In genomic region chr16:78371491-78372046, GRCm38 (mm10) we compare ENCODE assay signal across 15 mouse cellular contexts. TPM values are rescaled to one million over a fixed set of nuclear protein-coding genes. Genes with fewer than 3 reads are reported as not detected.
A peak's percentile ranks its signal among the peaks of the same experiment; 100 is the strongest.
DNase-seq lines count a peak whose midpoint lies in the region; ATAC-seq and TF ChIP-seq lines count a peak whose summit lies in the region.
"Had no signal": no experiment of that assay in that cellular context is flagged by ENCODE, and none has a peak within 500 bp of the region (broad histone marks: within the 10 kb centered on the region; RNA-seq: fewer than 3 reads in every experiment).

No protein-coding gene starts in this region.

- no peak overlapping the region for H3K9ac ChIP-seq in kidney, embryonic 14.5 days (ENCODE audit: low read depth, low read length)
- H3K9ac ChIP-seq in CH12.LX (ENCODE audit: insufficient read depth, low read depth): no peak overlapping the region
- H3K9ac ChIP-seq in lung, postnatal 0 days (replicated peaks; ENCODE audit: low read depth): no peak overlapping the region
- H3K9ac ChIP-seq: embryonic facial prominence, embryonic 13.5 days; hindbrain, embryonic 15.5 days; limb, embryonic 15.5 days had no signal

- H3K36me3 ChIP-seq in kidney, embryonic 14.5 days (ENCODE audit: control insufficient read depth, insufficient read depth, low read length): peaks cover 50% of the 10 kb centered on the region
- H3K36me3 ChIP-seq in CH12.LX (replicated peaks in 1 of 2; ENCODE audit: control insufficient read depth in 1 of 2, insufficient read depth in 1 of 2, low read length in 1 of 2): peaks cover 41 to 60% of the 10 kb centered on the region in 2 experiments
- H3K36me3 ChIP-seq in lung, postnatal 0 days (ENCODE audit: insufficient read depth, low read length): peaks cover 10% of the 10 kb centered on the region; the same call in 1 of the 2 replicates

- no peak overlapping the region for H3K4me2 ChIP-seq in kidney, embryonic 14.5 days (replicated peaks; ENCODE audit: low read depth, low read length)
- no peak overlapping the region for H3K4me2 ChIP-seq in CH12.LX (ENCODE audit: insufficient read depth, low read depth, poor library complexity, severe bottlenecking)
- H3K4me2 ChIP-seq in lung, postnatal 0 days (replicated peaks; ENCODE audit: low read depth, low read length): no peak overlapping the region
- H3K4me2 ChIP-seq: embryonic facial prominence, embryonic 13.5 days; hindbrain, embryonic 15.5 days; limb, embryonic 15.5 days had no signal

- H3K4me3 ChIP-seq in kidney, embryonic 14.5 days (ENCODE audit: low read length): no peak overlapping the region
- H3K4me3 ChIP-seq in CH12.LX (replicated peaks in 1 of 3; ENCODE audit: low read depth in 2 of 3, low read length in 2 of 3, poor library complexity in 1 of 3): no peak overlapping the region
- no peak overlapping the region for H3K4me3 ChIP-seq in lung, postnatal 0 days (ENCODE audit: low read depth, low read length)
- H3K4me3 ChIP-seq: embryonic facial prominence, embryonic 13.5 days; forebrain, embryonic 10.5 days; hindbrain, embryonic 15.5 days; limb, embryonic 15.5 days had no signal

- TF ChIP-seq POLR2A in CH12.LX (IDR thresholded peaks at IDR 0.05; ENCODE audit: low read depth, low read length): 0 out of 2 replicates have a peak, but pooled peaks have one; percentile 17

- H3K9me3 ChIP-seq in kidney, embryonic 14.5 days (ENCODE audit: control insufficient read depth, low read length): no peaks in the 10 kb centered on the region
- no peaks in the 10 kb centered on the region for H3K9me3 ChIP-seq in CH12.LX (replicated peaks; ENCODE audit: low read length)
- no peaks in the 10 kb centered on the region for H3K9me3 ChIP-seq in lung, postnatal 0 days (ENCODE audit: low read length)
- H3K9me3 ChIP-seq: embryonic facial prominence, embryonic 13.5 days; forebrain, embryonic 10.5 days; hindbrain, embryonic 15.5 days; limb, embryonic 15.5 days had no signal

- peak; percentile 7 to 13 for DNase-seq in kidney, adult 8-10 months
- DNase-seq in CH12.LX (ENCODE audit: extremely low read depth): no peak
- DNase-seq in adrenal gland, adult 8-10 months: peak; percentile 55
- peak; percentile 49 for DNase-seq in lung, postnatal 0 days (ENCODE audit: low spot score)
- no peak for DNase-seq in spleen, postnatal 14 days (ENCODE audit: low spot score in 2 of 2)
- no peak for DNase-seq in cerebellum, postnatal 36 days
- DNase-seq: B cell, adult 2 months; heart, adult 11 months; retina, postnatal 1 day; thymus, postnatal 4 days had no signal

- H3K4me1 ChIP-seq in kidney, embryonic 14.5 days (ENCODE audit: control insufficient read depth, insufficient read depth, low read length): peaks cover 11% of the 10 kb centered on the region; the same call in 1 of the 2 replicates
- H3K4me1 ChIP-seq in CH12.LX (ENCODE audit: control insufficient read depth in 1 of 2, insufficient read depth in 2 of 2): peaks cover 2 to 40% of the 10 kb centered on the region in 2 experiments; a peak in 3 of 4 replicates
- no peaks in the 10 kb centered on the region; the same call in 1 of the 2 replicates for H3K4me1 ChIP-seq in lung, postnatal 0 days (ENCODE audit: insufficient read depth, low read depth, low read length)

- in situ Hi-C loops in CH12.LX (cut with MboI; ENCODE audit: low pct_ligation_motif_present, low pct_unique_long_range_greater_than_20kb, low sequenced_read_pairs): no loop called here

- dilution Hi-C loops in CH12.LX (cut with MboI; ENCODE audit: extremely low pct_ligation_motif_present, extremely low pct_unique_long_range_greater_than_20kb, low sequenced_read_pairs): no loop called here

- H3K27me3 ChIP-seq in kidney, embryonic 14.5 days (ENCODE audit: control insufficient read depth, insufficient read depth, low read length): no peaks in the 10 kb centered on the region
- no peaks in the 10 kb centered on the region for H3K27me3 ChIP-seq in CH12.LX (replicated peaks)
- no peaks in the 10 kb centered on the region for H3K27me3 ChIP-seq in lung, postnatal 0 days (replicated peaks; ENCODE audit: insufficient read depth, low read length)
- H3K27me3 ChIP-seq: embryonic facial prominence, embryonic 13.5 days; hindbrain, embryonic 15.5 days; limb, embryonic 15.5 days had no signal

- no peak for ATAC-seq in kidney, embryonic 14.5 days (ENCODE audit: low FRiP score, low TSS enrichment)
- no peak for ATAC-seq in lung, postnatal 0 days

- H3K79me2 ChIP-seq in CH12.LX (replicated peaks; ENCODE audit: control insufficient read depth, extremely low read depth, insufficient read depth, poor library complexity, severe bottlenecking): peaks cover 61% of the 10 kb centered on the region

- TF ChIP-seq CTCF in CH12.LX (conservative IDR thresholded peaks at IDR 0.05 in 1 of 2, IDR thresholded peaks at IDR 0.05 in 1 of 2; ENCODE audit: low read depth in 2 of 2, low read length in 2 of 2): no peak
- TF ChIP-seq CTCF in lung, postnatal 0 days (IDR thresholded peaks at IDR 0.05): no peak

- H3K27ac ChIP-seq in kidney, embryonic 14.5 days (ENCODE audit: low read depth, low read length): no peak overlapping the region
- H3K27ac ChIP-seq in CH12.LX (ENCODE audit: insufficient read depth, low read depth): no peak overlapping the region
- H3K27ac ChIP-seq in lung, postnatal 0 days (ENCODE audit: low read length): no peak overlapping the region
- H3K27ac ChIP-seq: embryonic facial prominence, embryonic 13.5 days; forebrain, embryonic 10.5 days; hindbrain, embryonic 15.5 days; limb, embryonic 15.5 days had no signal

- 71% methylated on average over 7 of the region's 7 CpGs for WGBS in kidney, embryonic 14.5 days
- WGBS in lung, postnatal 0 days: 37% methylated on average over 7 of the region's 7 CpGs

- TF ChIP-seq EP300 in CH12.LX (IDR thresholded peaks at IDR 0.05; ENCODE audit: low read length): no peak
- TF ChIP-seq EP300 in lung, postnatal 0 days (IDR thresholded peaks at IDR 0.05): no peak

- no peak for TF ChIP-seq RAD21 in CH12.LX (IDR thresholded peaks at IDR 0.05; ENCODE audit: low read depth, low read length)

TF ChIP-seq in CH12.LX, 34 proteins besides CTCF, POLR2A, EP300 and RAD21:
- TF ChIP-seq ZKSCAN1 (IDR thresholded peaks at IDR 0.05; ENCODE audit: borderline replicate concordance, low read depth, low read length) (no peak), CHD1 (IDR thresholded peaks at IDR 0.05; ENCODE audit: low read depth, low read length) (no peak), ZC3H11A (IDR thresholded peaks at IDR 0.05; ENCODE audit: low read depth, low read length) (no peak), ETS1 (conservative IDR thresholded peaks at IDR 0.05; ENCODE audit: low read depth, low read length) (no peak), UBTF (IDR thresholded peaks at IDR 0.05; ENCODE audit: low read depth, low read length) (no peak), POLR2AphosphoS2 (IDR thresholded peaks at IDR 0.05; ENCODE audit: low read depth, low read length) (no peak)

RNA-seq across cellular contexts. Expression of gene Btg3, which starts 5.4 kb away (rescaled TPM):
- 48.0 and 49.2 TPM in 2 replicates for polyA plus RNA-seq in kidney, embryonic 14.5 days (2014; fragmentation: Nextera tagmentation; extraction: Ambion mirVana)
- total RNA-seq in CH12.LX (2012; rRNA removed) (21.6 and 30.9 TPM in 2 replicates), CH12.LX (2014; rRNA removed) (72.2 and 83.2 TPM in 2 replicates)
- polyA plus RNA-seq in CH12.LX (2012; ENCODE audit: insufficient read length, low read depth): 34.9 and 43.9 TPM in 2 replicates
- total RNA-seq in adrenal gland, adult 8-10 months (2022): 10 to 100 TPM; 18.3 to 41.4 (median 24.1) TPM
- 209 and 242 TPM in 2 replicates for polyA plus RNA-seq in lung, postnatal 0 days (2015; fragmentation: Nextera tagmentation; extraction: Ambion mirVana)

Comparison
In these comparisons a context has a peak if more than half of its experiments do, and no peak if none do; other contexts are left out.
1. DNase-seq: peak in kidney, adult 8-10 months (2 of 2), adrenal gland, adult 8-10 months (single experiment) and lung, postnatal 0 days (single experiment); none in CH12.LX (single experiment), spleen, postnatal 14 days (0 of 2) and cerebellum, postnatal 36 days (0 of 2).